Mouse (Mus musculus) MEL (cell line): ENCODE results near the gene Cyb561d1. TPM values are rescaled to one million over a fixed set of nuclear protein-coding genes. Genes with fewer than 3 reads are reported as not detected.

Experiments
- DNase-seq: peaks from one replicate; pipeline ENCODE4 v3.0.0; 2011; ENCODE audit warnings: low read depth, low spot score
- H3K27ac ChIP-seq: 2 replicates; pipeline ENCODE4 v1.5.1; 2012; ENCODE audit warnings: low read depth, mild to moderate bottlenecking, control low read depth, low read length, moderate library complexity; ENCODE audit not compliant: control insufficient read depth
- H3K27me3 ChIP-seq, 2 experiments: fragments of 150-350 bp in 1 of 2; sonication (generic) in 1 of 2; 2 replicates each; pipeline ENCODE4 v1.6.1; 2012; ENCODE audit warnings: low read length in 2 of 2, mild to moderate bottlenecking in 2 of 2, improper control_type of control experiment in 1 of 2, moderate library complexity in 1 of 2; ENCODE audit not compliant: insufficient read depth in 2 of 2, control insufficient read depth in 1 of 2
- H3K36me3 ChIP-seq, 2 experiments: 2 replicates each; pipeline ENCODE4 v1.6.1; 2012 to 2014; ENCODE audit warnings: low read length in 2 of 2, improper control_type of control experiment in 1 of 2, inconsistent platforms in 1 of 2, mild to moderate bottlenecking in 1 of 2; ENCODE audit not compliant: insufficient read depth in 2 of 2, control insufficient read depth in 1 of 2
- H3K4me1 ChIP-seq, 2 experiments: fragments of 150-350 bp in 1 of 2; sonication (generic) in 1 of 2; 2 replicates each; pipeline ENCODE4 v1.6.1; 2012; ENCODE audit warnings: low read length in 2 of 2, improper control_type of control experiment in 1 of 2, mild to moderate bottlenecking in 1 of 2; ENCODE audit not compliant: insufficient read depth in 2 of 2, control insufficient read depth in 1 of 2
- H3K4me3 ChIP-seq, 2 experiments: fragments of 150-350 bp in 1 of 2; sonication (generic) in 1 of 2; 2 replicates each; pipeline ENCODE4 v1.5.1; 2012; ENCODE audit warnings: low read depth in 2 of 2, low read length in 2 of 2, mild to moderate bottlenecking in 2 of 2, moderate library complexity in 2 of 2, control low read depth in 1 of 2, improper control_type of control experiment in 1 of 2; ENCODE audit not compliant: control insufficient read depth in 1 of 2, insufficient read depth in 1 of 2
- H3K79me2 ChIP-seq: 2 replicates; pipeline ENCODE4 v1.6.1; 2012; ENCODE audit warnings: mild to moderate bottlenecking, low read length, moderate library complexity; ENCODE audit not compliant: control insufficient read depth, poor library complexity, insufficient read depth
- H3K9ac ChIP-seq: 2 replicates; pipeline ENCODE4 v1.6.1; 2012; ENCODE audit warnings: low read depth, mild to moderate bottlenecking, control low read depth, low read length, moderate library complexity; ENCODE audit not compliant: control insufficient read depth, poor library complexity, severe bottlenecking
- H3K9me3 ChIP-seq: fragments of 150-350 bp; sonication (generic); replicated peaks from 2 replicates; pipeline ENCODE4 v1.6.1; 2012; ENCODE audit warnings: mild to moderate bottlenecking, low read length, improper control_type of control experiment, moderate library complexity; ENCODE audit not compliant: insufficient read depth
- BHLHE40 ChIP-seq: IDR thresholded peaks from 2 replicates; pipeline ENCODE4 v1.6.1; 2012; ENCODE audit warnings: low read depth, mild to moderate bottlenecking, inconsistent platforms, low read length, improper control_type of control experiment, borderline replicate concordance
- CHD2 ChIP-seq: IDR thresholded peaks from 2 replicates; pipeline ENCODE4 v1.6.1; 2011; ENCODE audit warnings: low read length, improper control_type of control experiment
- CTCF ChIP-seq, 3 experiments: IDR thresholded peaks in 2 of 3; conservative IDR thresholded peaks in 1 of 3; 2 replicates each; pipeline ENCODE4 v1.5.1; 2011 to 2012; ENCODE audit warnings: low read length in 3 of 3, low read depth in 2 of 3, mild to moderate bottlenecking in 2 of 3, improper control_type of control experiment in 1 of 3, inconsistent platforms in 1 of 3, mixed read lengths in 1 of 3, moderate library complexity in 1 of 3; ENCODE audit not compliant: control insufficient read depth in 1 of 3, insufficient read depth in 1 of 3, poor library complexity in 1 of 3, severe bottlenecking in 1 of 3
- E2F4 ChIP-seq: IDR thresholded peaks from 2 replicates; pipeline ENCODE4 v1.6.1; 2011; ENCODE audit warnings: low read depth, low read length, improper control_type of control experiment, borderline replicate concordance
- ELF1 ChIP-seq: IDR thresholded peaks from 2 replicates; pipeline ENCODE4 v1.6.1; 2014; ENCODE audit warnings: low read depth, mild to moderate bottlenecking, inconsistent platforms, low read length, improper control_type of control experiment, moderate library complexity
- EP300 ChIP-seq, 2 experiments: IDR thresholded peaks; 2 replicates each; pipeline ENCODE4 v1.6.1; 2011; ENCODE audit warnings: improper control_type of control experiment in 2 of 2, low read length in 2 of 2, low read depth in 1 of 2, mild to moderate bottlenecking in 1 of 2
- ETS1 ChIP-seq: IDR thresholded peaks from 2 replicates; pipeline ENCODE4 v1.6.1; 2012; ENCODE audit warnings: low read depth, mild to moderate bottlenecking, inconsistent platforms, low read length, improper control_type of control experiment, moderate library complexity
- GABPA ChIP-seq: IDR thresholded peaks from 2 replicates; pipeline ENCODE4 v1.6.1; 2012; ENCODE audit warnings: low read depth, mild to moderate bottlenecking, inconsistent platforms, low read length, improper control_type of control experiment, moderate library complexity
- GATA1 ChIP-seq: IDR thresholded peaks from 2 replicates; pipeline ENCODE4 v1.6.1; 2011; ENCODE audit warnings: low read depth, low read length, improper control_type of control experiment
- HCFC1 ChIP-seq: IDR thresholded peaks from 2 replicates; pipeline ENCODE4 v1.6.1; 2012; ENCODE audit warnings: low read depth, mild to moderate bottlenecking, inconsistent platforms, low read length, improper control_type of control experiment, moderate library complexity
- JUND ChIP-seq: IDR thresholded peaks from 2 replicates; pipeline ENCODE4 v1.6.1; 2011; ENCODE audit warnings: low read depth, mild to moderate bottlenecking, improper control_type of control experiment, low read length
- KAT2A ChIP-seq: conservative IDR thresholded peaks from 2 replicates; pipeline ENCODE4 v1.6.1; 2012; ENCODE audit warnings: low read depth, low read length, improper control_type of control experiment, inconsistent platforms
- MAZ ChIP-seq: IDR thresholded peaks from 2 replicates; pipeline ENCODE4 v1.6.1; 2012; ENCODE audit warnings: low read depth, mild to moderate bottlenecking, inconsistent platforms, low read length, improper control_type of control experiment
- MEF2A ChIP-seq: IDR thresholded peaks from 2 replicates; pipeline ENCODE4 v1.6.1; 2014; ENCODE audit warnings: low read depth, mild to moderate bottlenecking, inconsistent platforms, low read length, improper control_type of control experiment; ENCODE audit not compliant: poor library complexity, insufficient replicate concordance, severe bottlenecking; ENCODE audit errors: extremely low read depth
- MXI1 ChIP-seq: IDR thresholded peaks from 2 replicates; pipeline ENCODE4 v1.6.1; 2011; ENCODE audit warnings: mild to moderate bottlenecking, low read depth, low read length, improper control_type of control experiment
- MYB ChIP-seq: IDR thresholded peaks from 2 replicates; pipeline ENCODE4 v1.6.1; 2011; ENCODE audit warnings: mild to moderate bottlenecking, low read depth, low read length, improper control_type of control experiment
- MYC ChIP-seq: IDR thresholded peaks from 2 replicates; pipeline ENCODE4 v1.6.1; 2011; ENCODE audit warnings: low read depth, mild to moderate bottlenecking, low read length, improper control_type of control experiment, moderate library complexity
- NELFE ChIP-seq: IDR thresholded peaks from 2 replicates; pipeline ENCODE4 v1.6.1; 2011; ENCODE audit warnings: low read depth, low read length, improper control_type of control experiment
- NRF1 ChIP-seq: IDR thresholded peaks from 2 replicates; pipeline ENCODE4 v1.6.1; 2014; ENCODE audit warnings: low read depth, mild to moderate bottlenecking, inconsistent platforms, low read length, improper control_type of control experiment, moderate library complexity; ENCODE audit not compliant: poor library complexity, insufficient read depth, severe bottlenecking
- POLR2A ChIP-seq, 2 experiments: IDR thresholded peaks; 2 replicates each; pipeline ENCODE4 v1.6.1; 2011 to 2012; ENCODE audit warnings: low read length in 2 of 2, mild to moderate bottlenecking in 2 of 2, control low read depth in 1 of 2, improper control_type of control experiment in 1 of 2, low read depth in 1 of 2, moderate library complexity in 1 of 2; ENCODE audit not compliant: control insufficient read depth in 1 of 2, insufficient read depth in 1 of 2, poor library complexity in 1 of 2
- POLR2AphosphoS2 ChIP-seq: IDR thresholded peaks from 2 replicates; pipeline ENCODE4 v1.6.1; 2011; ENCODE audit warnings: low read length, improper control_type of control experiment
- POLR2AphosphoS5 ChIP-seq: IDR thresholded peaks from 2 replicates; pipeline ENCODE4 v1.6.1; 2012; ENCODE audit warnings: low read depth, borderline replicate concordance, mild to moderate bottlenecking, inconsistent platforms, low read length, moderate library complexity, mixed read lengths
- RAD21 ChIP-seq: IDR thresholded peaks from 2 replicates; pipeline ENCODE4 v1.6.1; 2011; ENCODE audit warnings: mild to moderate bottlenecking, low read depth, low read length, improper control_type of control experiment
- RCOR1 ChIP-seq: IDR thresholded peaks from 2 replicates; pipeline ENCODE4 v1.6.1; 2012; ENCODE audit warnings: low read depth, mild to moderate bottlenecking, inconsistent platforms, low read length, improper control_type of control experiment
- SIN3A ChIP-seq: IDR thresholded peaks from 2 replicates; pipeline ENCODE4 v1.6.1; 2012; ENCODE audit warnings: low read length, improper control_type of control experiment, inconsistent platforms
- SMC3 ChIP-seq: IDR thresholded peaks from 2 replicates; pipeline ENCODE4 v1.6.1; 2011; ENCODE audit warnings: low read depth, low read length, improper control_type of control experiment
- TAL1 ChIP-seq: IDR thresholded peaks from 2 replicates; pipeline ENCODE4 v1.6.1; 2012; ENCODE audit warnings: mild to moderate bottlenecking, inconsistent platforms, low read length, moderate library complexity, mixed read lengths
- TCF12 ChIP-seq: IDR thresholded peaks from 2 replicates; pipeline ENCODE4 v1.6.1; 2014; ENCODE audit warnings: low read depth, mild to moderate bottlenecking, inconsistent platforms, low read length, improper control_type of control experiment, moderate library complexity
- UBTF ChIP-seq: IDR thresholded peaks from 2 replicates; pipeline ENCODE4 v1.6.1; 2012; ENCODE audit warnings: low read depth, mild to moderate bottlenecking, inconsistent platforms, low read length, improper control_type of control experiment, moderate library complexity, borderline replicate concordance; ENCODE audit not compliant: insufficient read depth
- USF1 ChIP-seq: IDR thresholded peaks from 2 replicates; pipeline ENCODE4 v1.6.1; 2014; ENCODE audit warnings: low read depth, mild to moderate bottlenecking, inconsistent platforms, low read length, improper control_type of control experiment, moderate library complexity
- USF2 ChIP-seq, 2 experiments: IDR thresholded peaks; 2 replicates each; pipeline ENCODE4 v1.6.1; 2011 to 2012; ENCODE audit warnings: improper control_type of control experiment in 2 of 2, low read length in 2 of 2, borderline replicate concordance in 1 of 2, inconsistent platforms in 1 of 2, low read depth in 1 of 2, mild to moderate bottlenecking in 1 of 2; ENCODE audit not compliant: insufficient read depth in 1 of 2
- ZC3H11A ChIP-seq: IDR thresholded peaks from 2 replicates; pipeline ENCODE4 v1.6.1; 2012; ENCODE audit warnings: low read depth, mild to moderate bottlenecking, inconsistent platforms, low read length, improper control_type of control experiment
- ZKSCAN1 ChIP-seq: IDR thresholded peaks from 2 replicates; pipeline ENCODE4 v1.6.1; 2012; ENCODE audit warnings: low read depth, mild to moderate bottlenecking, inconsistent platforms, low read length, improper control_type of control experiment, moderate library complexity
- ZMIZ1 ChIP-seq: IDR thresholded peaks from 2 replicates; pipeline ENCODE4 v1.6.1; 2012; ENCODE audit warnings: low read depth, mild to moderate bottlenecking, inconsistent platforms, low read length, improper control_type of control experiment, moderate library complexity
- ZNF384 ChIP-seq: IDR thresholded peaks from 2 replicates; pipeline ENCODE4 v1.6.1; 2012; ENCODE audit warnings: low read depth, mild to moderate bottlenecking, inconsistent platforms, low read length, improper control_type of control experiment
- polyA plus RNA-seq, 2 experiments: library from polyadenylated mRNA; stranded (reverse) in 1 of 2; unstranded in 1 of 2; fragments of >175 nt in 1 of 2; fragments of >200 nt in 1 of 2; gene quantifications; 2 replicates each; pipeline versions ENCODE4 v1.2.1 to v1.2.4; 2012; ENCODE audit warnings: low replicate concordance in 2 of 2, low read depth in 1 of 2; ENCODE audit not compliant: insufficient read length in 2 of 2, insufficient read depth in 1 of 2, missing spikeins in 1 of 2
- total RNA-seq: library from RNA; depleted of rRNA; stranded (reverse); fragments of 300-350 nt; gene quantifications from 2 replicates; pipeline ENCODE4 v1.2.3, GENCODE M21; 2012

Gene Cyb561d1
- total and polyA plus RNA-seq, 3 experiments, result 3.6 to 5.9 TPM; not detected in 1

- H3K4me1 ChIP-seq, result peaks cover 3 to 9% of the 10 kb centered on the region in 2 experiments
- peak overlapping the region; percentile 99 for H3K27ac ChIP-seq
- peaks cover 30% of the 10 kb centered on the region for H3K79me2 ChIP-seq
- H3K9me3 ChIP-seq, result no peaks in the 10 kb centered on the region
- H3K36me3 ChIP-seq, result peaks cover 0 to 23% of the 10 kb centered on the region in 2 experiments; a peak in 3 of 4 replicates
- peak; percentile 95 for DNase-seq
- no peaks in the 10 kb centered on the region for H3K27me3 ChIP-seq
- peak overlapping the region; percentile 80 for H3K9ac ChIP-seq
- H3K4me3 ChIP-seq, result peak overlapping the region; percentile 73 to 97
- TF ChIP-seq USF2 (IDR thresholded peaks at IDR 0.05; ENCODE audit: borderline replicate concordance in 1 of 2, insufficient read depth in 1 of 2, low read depth in 1 of 2, low read length in 2 of 2) (no peak), JUND (peak; percentile 100), SMC3 (peak; percentile 96), RCOR1 (no peak; the same call in 1 of the 2 replicates), NRF1 (no peak), MXI1 (peak; percentile 79), USF1 (no peak), TAL1 (no peak), MYC (peak; percentile 61; the same call in 1 of the 2 replicates), HCFC1 (peak; percentile 78), KAT2A (no peak; the same call in 1 of the 2 replicates), NELFE (no peak), ZKSCAN1 (no peak), BHLHE40 (peak; percentile 39; the same call in 1 of the 2 replicates), MEF2A (no peak), RAD21 (peak; percentile 99), POLR2AphosphoS2 (no peak), POLR2A (IDR thresholded peaks at IDR 0.05; ENCODE audit: control insufficient read depth in 1 of 2, insufficient read depth in 1 of 2, low read depth in 1 of 2, low read length in 2 of 2, poor library complexity in 1 of 2) (peak in 1 of 2 experiments; percentile 26; a peak in 1 of 4 replicates), E2F4 (no peak), UBTF (no peak), MYB (no peak), TCF12 (peak; percentile 54), CHD2 (no peak), POLR2AphosphoS5 (no peak), EP300 (IDR thresholded peaks at IDR 0.05; ENCODE audit: low read depth in 1 of 2, low read length in 2 of 2) (peak; percentile 22 to 63; a peak in 3 of 4 replicates), ZMIZ1 (no peak), GABPA (no peak), ELF1 (peak; percentile 53), MAZ (no peak), CTCF (IDR thresholded peaks at IDR 0.05 in 2 of 3, conservative IDR thresholded peaks at IDR 0.05 in 1 of 3; ENCODE audit: control insufficient read depth in 1 of 3, insufficient read depth in 1 of 3, low read depth in 2 of 3, low read length in 3 of 3, poor library complexity in 1 of 3, severe bottlenecking in 1 of 3) (peak; percentile 76 to 98 (median 90)), ETS1 (peak; percentile 76), ZNF384 (no peak; the same call in 1 of the 2 replicates), ZC3H11A (peak; percentile 97), SIN3A (peak; percentile 94), GATA1 (no peak; the same call in 1 of the 2 replicates)
These were observed 53.4 kb downstream of the Cyb561d1 start for GRCm38 (mm10) chr3:108147386-108148235.
